Mouse (Mus musculus) thymus, adult 2 months (tissue): ENCODE measurements at regions not wholly inside any gene's neighbourhood (a gene's known extent, or its start where the extent isn't known, plus 50 kb on each side); places are given as distances from the start of the nearest gene placed in this dataset.

Experiments used
- DNase-seq: peaks from one replicate; pipeline ENCODE4 v3.0.0; 2021
- H3K27ac ChIP-seq: fragments of 200-500 bp; 2 replicates; pipeline ENCODE4 v1.5.1; 2012; ENCODE audit warnings: low read length, control low read depth; ENCODE audit not compliant: control insufficient read depth, insufficient read depth
- H3K27me3 ChIP-seq: fragments of 200-500 bp; 2 replicates; pipeline ENCODE4 v1.6.1; 2012; ENCODE audit warnings: mild to moderate bottlenecking, low read length, moderate library complexity, mixed read lengths; ENCODE audit not compliant: control insufficient read depth, insufficient read depth
- H3K36me3 ChIP-seq: fragments of 200-500 bp; 2 replicates; pipeline ENCODE4 v1.6.1; 2012; ENCODE audit warnings: mild to moderate bottlenecking, low read length, moderate library complexity; ENCODE audit not compliant: control insufficient read depth, insufficient read depth
- H3K4me1 ChIP-seq: fragments of 200-500 bp; replicated peaks from 2 replicates; pipeline ENCODE4 v1.6.1; 2012; ENCODE audit warnings: low read length; ENCODE audit not compliant: control insufficient read depth, insufficient read depth
- H3K4me3 ChIP-seq: fragments of 200-500 bp; 2 replicates; pipeline ENCODE4 v1.5.1; 2012; ENCODE audit warnings: mild to moderate bottlenecking, low read length, control low read depth, moderate library complexity; ENCODE audit not compliant: control insufficient read depth, insufficient read depth
- CTCF ChIP-seq: fragments of 200-500 bp; IDR thresholded peaks from 2 replicates; pipeline ENCODE4 v1.5.1; 2012; ENCODE audit warnings: mild to moderate bottlenecking, control low read depth, low read length, moderate library complexity, borderline replicate concordance; ENCODE audit not compliant: control insufficient read depth, poor library complexity, insufficient read depth; ENCODE audit errors: extremely low read depth
- POLR2A ChIP-seq: fragments of 200-500 bp; IDR thresholded peaks from 2 replicates; pipeline ENCODE4 v1.6.1; 2012; ENCODE audit warnings: mild to moderate bottlenecking, low read length, control low read depth, moderate library complexity; ENCODE audit not compliant: control insufficient read depth, poor library complexity, insufficient read depth; ENCODE audit errors: extremely low read depth
- WGBS: fragments of 180-500 bp; shearing (Covaris S2); methylation state at CpG from one replicate; pipeline ENCODE4 v1.1.7; 2018; 5-methylcytosine and 5-hydroxymethylcytosine counted together

DNA sequence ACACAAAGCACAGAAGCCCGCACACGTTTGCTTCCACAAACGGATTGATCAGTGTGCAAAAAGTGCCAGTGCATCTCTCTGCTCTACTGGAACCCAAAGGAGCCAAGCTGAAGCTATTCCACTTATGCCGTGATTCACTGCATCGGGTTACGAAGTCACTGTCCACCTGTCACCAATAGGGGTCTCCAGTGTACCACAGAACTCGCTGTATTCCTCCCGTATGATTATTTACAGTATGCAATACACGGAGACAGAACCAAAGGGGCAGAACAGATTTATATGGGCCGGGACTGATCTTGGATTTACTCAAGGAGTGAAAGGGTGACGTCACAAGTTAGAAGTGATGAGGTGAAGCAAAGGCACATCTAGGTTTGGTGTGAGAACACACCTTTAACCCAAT is 155.5 kb upstream of the Atp5g3 start:
- Histone ChIP-seq H3K4me1 (no peaks in the 10 kb centered on the region), H3K36me3 (no peaks in the 10 kb centered on the region), H3K27me3 (no peaks in the 10 kb centered on the region), H3K27ac (no peak overlapping the region), H3K4me3 (no peak overlapping the region)
- WGBS, result 4% methylated on average over 11 of the region's 11 CpGs
- peak; percentile 11 for DNase-seq
- TF ChIP-seq CTCF (no peak), POLR2A (no peak)

DNA sequence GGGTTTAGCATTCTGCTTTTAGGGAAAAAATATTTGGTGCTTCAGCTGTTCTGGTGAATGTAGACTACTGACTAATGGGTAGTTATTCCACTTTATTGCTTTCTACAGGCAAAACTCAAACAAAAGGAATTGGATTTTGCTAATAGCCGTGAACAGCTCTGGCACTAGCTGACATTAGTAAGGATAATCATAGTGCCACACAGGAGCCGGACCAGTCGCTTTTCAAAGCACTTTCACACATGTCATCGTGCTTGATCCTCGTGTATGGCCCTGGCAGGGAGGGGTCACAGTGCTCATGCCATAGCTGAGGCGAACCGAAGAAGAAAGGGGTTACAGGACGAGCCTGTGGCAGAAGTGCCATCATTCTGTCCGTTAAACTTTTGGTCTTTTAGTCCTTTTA is 153.2 kb upstream of the Atp5g3 start:
- WGBS, result 87% methylated on average over 9 of the region's 9 CpGs
- H3K4me3 ChIP-seq, result no peak overlapping the region
- no peaks in the 10 kb centered on the region for H3K36me3 ChIP-seq
- no peak for DNase-seq
- no peaks in the 10 kb centered on the region for H3K4me1 ChIP-seq
- no peaks in the 10 kb centered on the region for H3K27me3 ChIP-seq
- no peak overlapping the region for H3K27ac ChIP-seq
- TF ChIP-seq POLR2A (no peak), CTCF (no peak)

DNA sequence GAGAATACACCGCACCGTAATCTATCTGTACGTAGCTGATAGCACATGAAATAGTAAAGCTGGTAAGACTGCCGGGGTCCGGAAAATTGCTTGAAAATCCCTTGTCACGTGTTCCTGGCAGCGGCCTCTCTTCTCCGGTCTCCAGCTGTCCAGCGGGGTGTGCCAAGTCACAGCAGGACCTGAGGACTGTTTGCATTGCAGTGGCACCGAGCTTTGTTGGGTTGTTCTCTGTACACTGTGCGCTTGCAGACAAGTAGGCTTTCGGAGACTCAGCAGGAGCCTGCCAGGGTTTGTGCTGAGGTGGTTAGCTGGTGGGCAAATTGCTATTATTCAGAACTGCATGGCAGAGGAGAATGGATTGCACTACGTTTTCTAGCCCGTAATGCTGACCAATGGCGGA is 152.7 kb upstream of the Atp5g3 start:
- WGBS, result 96% methylated on average over 15 of the region's 15 CpGs

DNA sequence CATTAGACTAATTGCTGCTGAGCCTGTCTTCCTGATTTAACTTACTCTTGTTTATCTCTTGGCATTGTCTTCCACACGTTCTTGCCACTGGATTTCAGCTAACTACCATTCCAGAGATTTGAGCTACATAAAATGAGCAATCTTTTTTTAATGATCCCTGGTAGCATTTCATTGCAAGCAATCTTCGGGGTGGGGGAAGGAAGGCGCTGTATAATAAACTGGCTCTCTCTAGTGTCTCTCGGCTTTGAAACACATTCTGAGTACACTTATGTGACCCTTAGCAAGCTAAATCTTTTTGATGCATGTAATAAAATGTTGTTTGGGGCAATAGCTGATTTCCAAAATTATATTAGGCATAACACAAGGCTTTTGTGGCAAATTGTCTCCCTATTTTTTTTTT is 152.2 kb upstream of the Atp5g3 start:
- no peak for DNase-seq
- Histone ChIP-seq H3K27me3 (no peaks in the 10 kb centered on the region), H3K4me3 (no peak overlapping the region), H3K4me1 (no peaks in the 10 kb centered on the region), H3K36me3 (no peaks in the 10 kb centered on the region), H3K27ac (no peak overlapping the region)
- TF ChIP-seq POLR2A, result no peak
- 89% methylated on average over 4 of the region's 4 CpGs for WGBS

More for the DNA sequence above, 152.7 kb upstream of the Atp5g3 start:
- H3K27ac ChIP-seq, result no peak overlapping the region
- H3K4me3 ChIP-seq, result no peak overlapping the region
- H3K36me3 ChIP-seq, result no peaks in the 10 kb centered on the region
- DNase-seq, result no peak
- no peaks in the 10 kb centered on the region for H3K27me3 ChIP-seq
- no peaks in the 10 kb centered on the region for H3K4me1 ChIP-seq
- TF ChIP-seq CTCF (no peak), POLR2A (no peak)

DNA sequence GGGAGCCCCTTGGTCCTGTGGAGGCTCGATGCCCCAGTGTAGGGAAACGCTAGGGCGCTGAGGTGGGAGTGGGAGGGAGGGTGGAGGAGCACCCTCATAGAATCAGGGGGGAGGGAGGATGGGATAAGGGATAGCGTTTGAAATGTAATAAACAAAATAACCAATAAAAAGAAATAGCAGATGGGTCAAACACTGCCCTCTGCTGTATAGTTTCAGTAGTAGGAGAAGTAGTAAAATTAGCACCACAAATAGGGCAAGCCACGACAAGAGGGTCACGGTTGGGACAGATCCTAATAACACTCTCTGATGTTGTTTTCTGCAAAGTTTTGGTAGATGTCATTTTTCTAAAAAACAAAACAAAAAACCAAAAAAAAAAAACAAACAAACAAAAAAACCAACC is 131.3 kb upstream of the Atp5g3 start:
- Histone ChIP-seq H3K27me3 (no peaks in the 10 kb centered on the region), H3K4me3 (no peak overlapping the region), H3K27ac (no peak overlapping the region), H3K36me3 (no peaks in the 10 kb centered on the region), H3K4me1 (no peaks in the 10 kb centered on the region)
- 64% methylated on average over 6 of the region's 6 CpGs for WGBS
- DNase-seq, result no peak
- TF ChIP-seq POLR2A (no peak), CTCF (no peak)

DNA sequence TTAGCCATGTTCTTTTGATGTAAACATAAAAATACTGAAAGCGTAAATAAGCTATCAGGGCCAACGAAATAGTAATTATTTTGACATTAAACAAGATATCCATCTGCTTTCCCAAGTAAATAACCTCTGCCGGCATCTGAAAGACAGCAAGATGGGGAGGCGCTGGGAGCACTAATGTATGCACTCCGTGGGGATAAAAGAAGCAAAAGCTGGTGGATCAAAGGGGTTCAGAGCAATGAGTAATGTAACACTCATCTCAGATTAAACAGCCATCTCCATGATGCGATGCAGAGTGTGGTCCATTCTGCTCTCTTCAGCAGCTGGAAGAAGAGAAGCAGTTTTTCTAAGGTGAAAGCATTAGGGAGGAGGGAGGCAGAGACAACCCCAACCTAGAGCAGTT is 128.5 kb upstream of the Atp5g3 start:
- H3K4me3 ChIP-seq, result no peak overlapping the region
- no peaks in the 10 kb centered on the region for H3K36me3 ChIP-seq
- no peak overlapping the region for H3K27ac ChIP-seq
- H3K27me3 ChIP-seq, result no peaks in the 10 kb centered on the region
- TF ChIP-seq CTCF (no peak), POLR2A (no peak)
- 76% methylated on average over 6 of the region's 6 CpGs for WGBS
- no peaks in the 10 kb centered on the region for H3K4me1 ChIP-seq
- no peak for DNase-seq

DNA sequence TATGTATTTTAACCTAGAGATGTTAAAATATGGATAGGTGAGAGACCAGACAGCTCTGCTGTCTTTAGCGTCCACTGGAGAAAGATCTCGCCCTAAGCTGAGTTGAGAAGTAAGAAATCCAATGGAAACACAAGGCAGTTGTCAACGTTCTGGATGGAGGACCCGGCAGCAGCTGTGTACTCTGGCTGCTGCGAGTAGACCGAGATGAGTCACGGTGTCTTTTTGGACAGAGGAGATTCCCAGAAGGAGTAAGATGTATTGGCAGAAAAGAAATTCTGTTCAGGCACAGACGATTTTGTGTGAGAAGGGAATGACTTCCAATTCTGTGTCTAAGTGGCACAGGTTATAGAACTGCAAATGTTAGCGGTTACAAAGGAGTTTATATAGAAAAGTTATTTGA is 124.9 kb upstream of the Atp5g3 start:
- no peak for TF ChIP-seq CTCF
- TF ChIP-seq POLR2A, result no peak
- Histone ChIP-seq H3K27ac (no peak overlapping the region), H3K4me1 (no peaks in the 10 kb centered on the region), H3K4me3 (no peak overlapping the region), H3K36me3 (no peaks in the 10 kb centered on the region), H3K27me3 (no peaks in the 10 kb centered on the region)
- WGBS, result 94% methylated on average over 9 of the region's 9 CpGs
- DNase-seq, result no peak
